In genomic region chr7:141468164-141468521, GRCm38 (mm10) we compare ENCODE assay signal across 7 mouse cellular contexts. TPM values are rescaled to one million over a fixed set of nuclear protein-coding genes. Genes with fewer than 3 reads are reported as not detected.
DNase-seq lines count a peak whose midpoint lies in the region; ATAC-seq lines count a peak whose summit lies in the region.

No protein-coding gene starts in this region.

- peak overlapping the region; percentile 86 for H3K9ac ChIP-seq in neural tube, embryonic 11.5 days (ENCODE audit: low read length)
- H3K9ac ChIP-seq in embryonic facial prominence, embryonic 12.5 days = peak overlapping the region; percentile 77
- peak overlapping the region; percentile 80 for H3K9ac ChIP-seq in intestine, embryonic 14.5 days (ENCODE audit: low read length)
- H3K9ac ChIP-seq in midbrain, embryonic 15.5 days = peak overlapping the region; percentile 58

- H3K4me3 ChIP-seq in neural tube, embryonic 11.5 days (ENCODE audit: low read depth, low read length) = peak overlapping the region; percentile 72
- peak overlapping the region; percentile 75 for H3K4me3 ChIP-seq in embryonic facial prominence, embryonic 12.5 days
- peak overlapping the region; percentile 75 for H3K4me3 ChIP-seq in intestine, embryonic 14.5 days (ENCODE audit: low read depth, low read length)
- peak overlapping the region; percentile 50 for H3K4me3 ChIP-seq in midbrain, embryonic 15.5 days

- no peaks in the 10 kb centered on the region for H3K9me3 ChIP-seq in neural tube, embryonic 11.5 days (ENCODE audit: control insufficient read depth, low read length)
- H3K9me3 ChIP-seq in embryonic facial prominence, embryonic 12.5 days = no peaks in the 10 kb centered on the region
- H3K9me3 ChIP-seq in intestine, embryonic 14.5 days (ENCODE audit: control insufficient read depth, low read length) = no peaks in the 10 kb centered on the region
- no peaks in the 10 kb centered on the region for H3K9me3 ChIP-seq in midbrain, embryonic 15.5 days

- peaks cover 18% of the 10 kb centered on the region for H3K4me1 ChIP-seq in neural tube, embryonic 11.5 days (ENCODE audit: control insufficient read depth, insufficient read depth, low read length)
- peaks cover 42% of the 10 kb centered on the region for H3K4me1 ChIP-seq in embryonic facial prominence, embryonic 12.5 days
- H3K4me1 ChIP-seq in intestine, embryonic 14.5 days (replicated peaks; ENCODE audit: control insufficient read depth, insufficient read depth, low read length) = peaks cover 34% of the 10 kb centered on the region
- H3K4me1 ChIP-seq in midbrain, embryonic 15.5 days = peaks cover 38% of the 10 kb centered on the region

- peak overlapping the region; percentile 83 for H3K27ac ChIP-seq in neural tube, embryonic 11.5 days (ENCODE audit: low read depth, low read length)
- peak overlapping the region; percentile 82 for H3K27ac ChIP-seq in embryonic facial prominence, embryonic 12.5 days
- H3K27ac ChIP-seq in intestine, embryonic 14.5 days (ENCODE audit: low read depth) = peak overlapping the region; percentile 80
- H3K27ac ChIP-seq in midbrain, embryonic 15.5 days = peak overlapping the region; percentile 79

- peaks cover 20% of the 10 kb centered on the region for H3K36me3 ChIP-seq in neural tube, embryonic 11.5 days (ENCODE audit: control insufficient read depth, insufficient read depth, low read length)
- peaks cover 36% of the 10 kb centered on the region for H3K36me3 ChIP-seq in embryonic facial prominence, embryonic 12.5 days
- H3K36me3 ChIP-seq in intestine, embryonic 14.5 days (ENCODE audit: control insufficient read depth, insufficient read depth, low read length) = peaks cover 32% of the 10 kb centered on the region
- peaks cover 14% of the 10 kb centered on the region for H3K36me3 ChIP-seq in midbrain, embryonic 15.5 days (replicated peaks)

- 14% methylated on average over 5 of the region's 5 CpGs for WGBS in neural tube, embryonic 11.5 days
- 25% methylated on average over 5 of the region's 5 CpGs for WGBS in embryonic facial prominence, embryonic 12.5 days
- 4% methylated on average over 5 of the region's 5 CpGs for WGBS in intestine, embryonic 14.5 days
- 20% methylated on average over 5 of the region's 5 CpGs for WGBS in midbrain, embryonic 15.5 days

- peaks cover 36% of the 10 kb centered on the region for H3K27me3 ChIP-seq in neural tube, embryonic 11.5 days (ENCODE audit: control insufficient read depth, insufficient read depth, low read length)
- H3K27me3 ChIP-seq in embryonic facial prominence, embryonic 12.5 days = peaks cover 30% of the 10 kb centered on the region
- peaks cover 26% of the 10 kb centered on the region for H3K27me3 ChIP-seq in intestine, embryonic 14.5 days (replicated peaks; ENCODE audit: control insufficient read depth, insufficient read depth, low read length)
- H3K27me3 ChIP-seq in midbrain, embryonic 15.5 days (replicated peaks) = peaks cover 30% of the 10 kb centered on the region

- ATAC-seq in neural tube, embryonic 11.5 days (ENCODE audit: insufficient read depth, low FRiP score, low TSS enrichment) = peak; percentile 20; the same call in 1 of the 2 replicates
- ATAC-seq in embryonic facial prominence, embryonic 12.5 days (ENCODE audit: insufficient number of reproducible peaks, insufficient read depth, low FRiP score, low TSS enrichment) = no peak
- ATAC-seq in intestine, embryonic 14.5 days (replicated peaks; ENCODE audit: low FRiP score, low TSS enrichment, low read depth) = 0 out of 2 replicates have a peak, but pooled peaks have one; percentile 6
- peak; percentile 24; the same call in 1 of the 2 replicates for ATAC-seq in midbrain, embryonic 15.5 days (replicated peaks)
- ATAC-seq in monocyte, adult 5-6 weeks (replicated peaks; ENCODE audit: insufficient number of reproducible peaks, low FRiP score, low TSS enrichment, poor library complexity, severe bottlenecking) = no peak

- DNase-seq in neural tube, embryonic 11.5 days (ENCODE audit: low spot score) = no peak
- DNase-seq in neural tube, embryonic 10.5 days (ENCODE audit: extremely low spot score, low spot score) = no peak
- DNase-seq in intestine, embryonic 14.5 days (ENCODE audit: low spot score) = no peak
- no peak for DNase-seq in gastrocnemius, postnatal 14 days

- peak overlapping the region; percentile 68 for H3K4me2 ChIP-seq in neural tube, embryonic 11.5 days (ENCODE audit: low read depth)
- peak overlapping the region; percentile 66 for H3K4me2 ChIP-seq in embryonic facial prominence, embryonic 12.5 days (replicated peaks)
- peak overlapping the region; percentile 91 for H3K4me2 ChIP-seq in intestine, embryonic 14.5 days (ENCODE audit: low read length)
- H3K4me2 ChIP-seq in midbrain, embryonic 15.5 days = peak overlapping the region; percentile 62

- intact Hi-C loops in gastrocnemius, postnatal 14 days (cut with DNase I; ENCODE audit: low total_unique reads) = no loop called here

RNA-seq across cellular contexts. Expression of gene Cd151, which starts 1.0 kb away (rescaled TPM):
- 44.3 and 52.2 TPM in 2 replicates for polyA plus RNA-seq in neural tube, embryonic 11.5 days (2014; fragmentation: Nextera tagmentation; extraction: Ambion mirVana)
- 17.0 and 19.6 TPM in 2 replicates for polyA plus RNA-seq in embryonic facial prominence, embryonic 12.5 days (2016; fragmentation: Nextera tagmentation; extraction: Ambion mirVana)
- polyA plus RNA-seq in intestine, embryonic 14.5 days (2014; fragmentation: Nextera tagmentation; extraction: Ambion mirVana) = 73.4 and 73.5 TPM in 2 replicates
- polyA plus RNA-seq in midbrain, embryonic 15.5 days (2015; fragmentation: Nextera tagmentation; extraction: Ambion mirVana) = 18.8 and 20.5 TPM in 2 replicates
- total RNA-seq in gastrocnemius, postnatal 14 days (2021) = 10 to 100 TPM; 79.8 to 82.0 TPM
- total RNA-seq in monocyte, adult 5-6 weeks (2017) = 17.8 to 40.8 TPM (median 20.7 TPM) in 3 replicates

RNA-seq across cellular contexts. Expression of gene Polr2l, which starts 6.8 kb away (rescaled TPM):
- 76.9 and 79.2 TPM in 2 replicates for polyA plus RNA-seq in neural tube, embryonic 11.5 days (2014; fragmentation: Nextera tagmentation; extraction: Ambion mirVana)
- polyA plus RNA-seq in embryonic facial prominence, embryonic 12.5 days (2016; fragmentation: Nextera tagmentation; extraction: Ambion mirVana) = 66.2 and 68.9 TPM in 2 replicates
- polyA plus RNA-seq in intestine, embryonic 14.5 days (2014; fragmentation: Nextera tagmentation; extraction: Ambion mirVana) = 67.7 and 73.4 TPM in 2 replicates
- polyA plus RNA-seq in midbrain, embryonic 15.5 days (2015; fragmentation: Nextera tagmentation; extraction: Ambion mirVana) = 82.4 and 83.8 TPM in 2 replicates
- 10 to 100 TPM; 47.7 to 49.8 TPM for total RNA-seq in gastrocnemius, postnatal 14 days (2021)
- total RNA-seq in monocyte, adult 5-6 weeks (2017) = 14.0 to 22.2 TPM (median 14.6 TPM) in 3 replicates

RNA-seq across cellular contexts. Expression of gene Tspan4, which starts 6.9 kb away (rescaled TPM):
- polyA plus RNA-seq in neural tube, embryonic 11.5 days (2014; fragmentation: Nextera tagmentation; extraction: Ambion mirVana) = 32.4 and 35.8 TPM in 2 replicates
- 36.8 and 43.3 TPM in 2 replicates for polyA plus RNA-seq in embryonic facial prominence, embryonic 12.5 days (2016; fragmentation: Nextera tagmentation; extraction: Ambion mirVana)
- 75.1 and 83.9 TPM in 2 replicates for polyA plus RNA-seq in intestine, embryonic 14.5 days (2014; fragmentation: Nextera tagmentation; extraction: Ambion mirVana)
- 49.1 and 55.3 TPM in 2 replicates for polyA plus RNA-seq in midbrain, embryonic 15.5 days (2015; fragmentation: Nextera tagmentation; extraction: Ambion mirVana)
- total RNA-seq in gastrocnemius, postnatal 14 days (2021) = 10 to 100 TPM; 15.3 TPM
- 0.95 TPM in 1 of 3 replicates, not detected in the others for total RNA-seq in monocyte, adult 5-6 weeks (2017)

RNA-seq across cellular contexts. Expression of gene Cracr2b, which starts 7.2 kb away (rescaled TPM):
- 2.8 and 6.4 TPM in 2 replicates for polyA plus RNA-seq in neural tube, embryonic 11.5 days (2014; fragmentation: Nextera tagmentation; extraction: Ambion mirVana)
- 12.8 and 13.3 TPM in 2 replicates for polyA plus RNA-seq in embryonic facial prominence, embryonic 12.5 days (2016; fragmentation: Nextera tagmentation; extraction: Ambion mirVana)
- 13.8 and 14.0 TPM in 2 replicates for polyA plus RNA-seq in intestine, embryonic 14.5 days (2014; fragmentation: Nextera tagmentation; extraction: Ambion mirVana)
- 7.6 and 8.7 TPM in 2 replicates for polyA plus RNA-seq in midbrain, embryonic 15.5 days (2015; fragmentation: Nextera tagmentation; extraction: Ambion mirVana)
- 10 to 100 TPM in 1 of 2 experiments, 1 to 10 TPM in 1; 6.5 to 14.3 TPM for total RNA-seq in gastrocnemius, postnatal 14 days (2021)
- not detected in 3 replicates for total RNA-seq in monocyte, adult 5-6 weeks (2017)

RNA-seq across cellular contexts. Expression of gene Pnpla2, which starts 13.1 kb away (rescaled TPM):
- 14.8 and 17.6 TPM in 2 replicates for polyA plus RNA-seq in neural tube, embryonic 11.5 days (2014; fragmentation: Nextera tagmentation; extraction: Ambion mirVana)
- polyA plus RNA-seq in embryonic facial prominence, embryonic 12.5 days (2016; fragmentation: Nextera tagmentation; extraction: Ambion mirVana) = 13.9 and 14.6 TPM in 2 replicates
- polyA plus RNA-seq in intestine, embryonic 14.5 days (2014; fragmentation: Nextera tagmentation; extraction: Ambion mirVana) = 24.6 and 30.2 TPM in 2 replicates
- 17.7 and 20.1 TPM in 2 replicates for polyA plus RNA-seq in midbrain, embryonic 15.5 days (2015; fragmentation: Nextera tagmentation; extraction: Ambion mirVana)
- total RNA-seq in gastrocnemius, postnatal 14 days (2021) = 100 to 1,000 TPM; 188 to 332 TPM
- 19.7 to 28.0 TPM (median 25.4 TPM) in 3 replicates for total RNA-seq in monocyte, adult 5-6 weeks (2017)

Comparison
In these comparisons a context has a peak if more than half of its experiments do, and no peak if none do; other contexts are left out.
1. ATAC-seq: peak in neural tube, embryonic 11.5 days (single experiment), intestine, embryonic 14.5 days (single experiment) and midbrain, embryonic 15.5 days (single experiment); none in embryonic facial prominence, embryonic 12.5 days (single experiment) and monocyte, adult 5-6 weeks (single experiment).
2. Peak in every context shown above with its lines, with median percentiles within 50 percentile points of each other: H3K27ac ChIP-seq, H3K4me2 ChIP-seq, H3K4me3 ChIP-seq and H3K9ac ChIP-seq.